Mouse (Mus musculus): ENCODE data around the gene Sapcd2. TPM values are rescaled to one million over a fixed set of nuclear protein-coding genes. Genes with fewer than 3 reads are reported as not detected.

The Sapcd2 gene
- polyA plus RNA-seq, 1 experiment from 2014 or later = 74.6 TPM

DNA sequence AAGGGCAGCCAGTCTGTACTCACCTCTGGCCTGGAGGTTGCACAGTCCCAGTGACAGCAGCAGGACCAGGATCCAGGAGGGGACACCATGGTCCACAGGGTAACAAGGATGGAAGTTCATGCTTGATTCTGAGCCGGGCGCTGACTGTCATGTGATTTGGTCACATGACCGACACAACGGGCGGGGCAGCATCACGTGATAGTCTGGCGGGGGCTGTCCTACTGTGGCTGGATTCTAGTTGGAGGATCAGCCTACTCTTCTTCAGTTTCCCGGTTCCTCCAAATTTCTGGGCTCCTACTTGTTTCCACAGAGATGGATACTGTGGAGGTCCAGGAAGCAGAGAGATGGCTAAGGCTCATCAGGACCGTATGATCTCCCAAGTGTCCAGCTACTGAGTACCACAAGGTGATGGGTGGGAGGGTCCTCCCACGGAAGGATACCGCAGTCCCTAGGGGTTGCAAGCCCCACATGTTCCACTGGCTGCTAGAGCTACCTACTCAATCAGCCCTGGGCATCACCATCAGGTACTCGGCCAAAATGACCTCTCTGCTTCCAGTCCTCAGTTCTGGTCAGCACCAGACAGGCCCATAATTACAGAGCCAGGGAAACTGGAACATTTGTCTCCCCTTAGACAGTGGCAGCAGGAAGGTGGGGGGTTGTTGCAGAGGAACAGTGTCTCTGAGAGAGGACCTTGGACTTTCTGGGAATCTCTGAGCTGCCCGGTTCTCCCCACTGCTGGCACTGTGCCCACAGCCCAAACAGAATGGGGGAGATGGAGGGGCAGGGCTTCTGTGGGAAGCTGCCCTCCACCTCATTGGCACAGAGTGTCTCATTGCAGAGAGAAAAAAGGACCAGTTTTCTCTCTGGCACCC lies 15.7 kb upstream of the Sapcd2 start, which contains the start of gene Dpp7:
Gene Dpp7, minus strand, starts transcription at position 152 of the 872 bp plus-strand sequence.
- peak; percentile 91 for DNase-seq (ENCODE audit: low spot score)
- WGBS = 7% methylated on average over 13 of the region's 13 CpGs
- peak within 1 kb of the TSS; percentile 70 for H3K4me3 ChIP-seq

DNA sequence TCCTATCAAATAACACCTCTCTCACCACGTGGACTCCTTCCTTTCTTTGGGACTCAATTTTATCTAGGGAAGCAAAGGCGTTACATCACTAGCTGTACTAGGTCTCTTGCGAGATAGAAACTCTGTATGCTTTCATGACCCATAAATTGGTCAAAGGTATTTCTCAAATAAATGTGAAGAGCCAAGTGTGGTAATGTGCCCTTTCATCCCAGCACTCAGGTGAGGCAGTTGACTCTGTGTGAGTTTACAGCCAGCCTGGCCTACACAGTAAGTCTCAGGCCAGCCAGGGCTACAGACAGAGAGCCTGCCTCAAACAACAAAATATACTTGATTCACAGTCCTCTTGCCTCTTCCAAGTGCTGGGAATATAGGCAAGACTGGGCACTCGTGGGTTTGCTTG lies 12.3 kb upstream of the Sapcd2 start:
- H3K4me1 ChIP-seq = peaks cover 24% of the 10 kb centered on the region
- no peaks in the 10 kb centered on the region for H3K9me3 ChIP-seq
- 79% methylated on average over 4 of the region's 4 CpGs for WGBS
- no peak overlapping the region for H3K4me3 ChIP-seq
- no peak for DNase-seq (ENCODE audit: low spot score)
- no peak overlapping the region for H3K27ac ChIP-seq (replicated peaks)
- H3K36me3 ChIP-seq (replicated peaks) = no peaks in the 10 kb centered on the region
- peaks cover 30% of the 10 kb centered on the region for H3K27me3 ChIP-seq (replicated peaks; ENCODE audit: low read depth, poor library complexity, severe bottlenecking)

More for the DNA sequence above, 15.7 kb upstream of the Sapcd2 start, which contains the start of gene Dpp7:
- H3K36me3 ChIP-seq (replicated peaks) = peaks cover 29% of the 10 kb centered on the region
- peak within 1 kb of the TSS; percentile 81 for H3K27ac ChIP-seq (replicated peaks)
- peaks cover 23% of the 10 kb centered on the region for H3K4me1 ChIP-seq
- H3K9me3 ChIP-seq = no peaks in the 10 kb centered on the region
- no peaks in the 10 kb centered on the region for H3K27me3 ChIP-seq (replicated peaks; ENCODE audit: low read depth, poor library complexity, severe bottlenecking)

DNA sequence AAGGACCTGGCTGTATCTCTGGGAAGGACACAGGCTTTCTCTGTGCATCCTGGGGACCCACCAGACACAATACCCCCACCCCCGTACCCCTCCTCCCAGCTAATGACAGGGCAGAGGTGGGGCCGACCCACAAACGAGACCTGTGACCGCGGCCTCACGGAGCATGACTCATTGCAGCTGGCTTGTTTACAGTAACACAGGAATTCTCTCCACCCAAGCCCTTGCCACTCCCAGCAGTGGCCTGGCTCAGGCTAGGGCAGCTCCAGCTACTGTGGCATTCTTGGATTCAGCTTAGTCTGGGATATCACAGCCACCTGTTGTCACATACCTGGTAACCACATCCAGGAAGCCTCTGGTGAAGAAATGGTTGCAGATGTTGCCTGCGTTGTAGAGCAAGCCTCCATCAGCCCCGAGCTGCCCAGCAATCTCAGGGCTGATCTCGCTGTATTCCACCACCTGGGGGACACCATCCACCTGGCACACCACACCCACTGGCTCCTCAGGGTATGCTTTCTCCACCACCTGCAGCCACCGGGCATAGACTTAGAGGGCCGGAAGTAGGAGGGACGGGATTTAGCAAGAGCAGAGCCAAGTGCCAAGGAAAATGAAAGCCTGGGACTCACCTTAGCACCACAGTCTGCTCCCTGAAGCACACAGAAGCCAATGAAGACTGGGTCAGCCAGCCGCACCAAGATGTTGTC lies 8.5 kb upstream of the Sapcd2 start:
- peaks cover 12% of the 10 kb centered on the region for H3K4me1 ChIP-seq
- 66% methylated on average over 13 of the region's 13 CpGs for WGBS
- DNase-seq (ENCODE audit: low spot score) = no peak
- no peaks in the 10 kb centered on the region for H3K9me3 ChIP-seq
- H3K27ac ChIP-seq (replicated peaks) = no peak overlapping the region
- no peaks in the 10 kb centered on the region for H3K36me3 ChIP-seq (replicated peaks)
- peaks cover 50% of the 10 kb centered on the region for H3K27me3 ChIP-seq (replicated peaks; ENCODE audit: low read depth, poor library complexity, severe bottlenecking)
- H3K4me3 ChIP-seq = no peak overlapping the region

- H3K27me3 ChIP-seq (replicated peaks; ENCODE audit: low read depth, poor library complexity, severe bottlenecking) = peaks cover 54% of the 10 kb centered on the region
- peak overlapping the region; percentile 74; the same call in 1 of the 2 replicates for H3K4me3 ChIP-seq
Measured at GRCm38 (mm10) chr2:25364313-25364712, 7.8 kb upstream of the Sapcd2 start.

GRCm38 (mm10) chr2:25364761-25365090 lies 7.4 kb upstream of the Sapcd2 start:
- peak overlapping the region; percentile 74 for H3K4me3 ChIP-seq
- no peaks in the 10 kb centered on the region for H3K36me3 ChIP-seq (replicated peaks)
- H3K9me3 ChIP-seq = no peaks in the 10 kb centered on the region
- no peak overlapping the region for H3K27ac ChIP-seq (replicated peaks)
- H3K27me3 ChIP-seq (replicated peaks; ENCODE audit: low read depth, poor library complexity, severe bottlenecking) = peaks cover 57% of the 10 kb centered on the region
- 22% methylated on average over 9 of the region's 9 CpGs for WGBS
- H3K4me1 ChIP-seq = peaks cover 12% of the 10 kb centered on the region
- DNase-seq (ENCODE audit: low spot score) = peak; percentile 12

More at GRCm38 (mm10) chr2:25364313-25364712, 7.8 kb upstream of the Sapcd2 start:
- Histone ChIP-seq H3K27ac (replicated peaks) (no peak overlapping the region), H3K36me3 (replicated peaks) (no peaks in the 10 kb centered on the region), H3K9me3 (no peaks in the 10 kb centered on the region), H3K4me1 (peaks cover 12% of the 10 kb centered on the region)
- no peak for DNase-seq (ENCODE audit: low spot score)
- 87% methylated on average over 4 of the region's 4 CpGs for WGBS

- WGBS = under 1% methylated on average over 54 of the region's 54 CpGs
Measured at GRCm38 (mm10) chr2:25365091-25365761, 6.9 kb upstream of the Sapcd2 start, which contains the start of gene Uap1l1. TSS of gene Uap1l1 (minus strand) at chr2:25365682.

GRCm38 (mm10) chr2:25369996-25370395 lies 2.1 kb upstream of the Sapcd2 start:
- peaks cover 34% of the 10 kb centered on the region for H3K27me3 ChIP-seq (replicated peaks; ENCODE audit: low read depth, poor library complexity, severe bottlenecking)
- 90% methylated on average over 3 of the region's 3 CpGs for WGBS

More at GRCm38 (mm10) chr2:25365091-25365761, 6.9 kb upstream of the Sapcd2 start, which contains the start of gene Uap1l1:
- Histone ChIP-seq H3K4me3 (peak within 1 kb of the TSS; percentile 74), H3K36me3 (replicated peaks) (no peaks in the 10 kb centered on the region), H3K27me3 (replicated peaks; ENCODE audit: low read depth, poor library complexity, severe bottlenecking) (peaks cover 61% of the 10 kb centered on the region), H3K4me1 (peaks cover 12% of the 10 kb centered on the region), H3K27ac (replicated peaks) (peak within 1 kb of the TSS; percentile 65), H3K9me3 (no peaks in the 10 kb centered on the region)
- peak; percentile 83 for DNase-seq (ENCODE audit: low spot score)

DNA sequence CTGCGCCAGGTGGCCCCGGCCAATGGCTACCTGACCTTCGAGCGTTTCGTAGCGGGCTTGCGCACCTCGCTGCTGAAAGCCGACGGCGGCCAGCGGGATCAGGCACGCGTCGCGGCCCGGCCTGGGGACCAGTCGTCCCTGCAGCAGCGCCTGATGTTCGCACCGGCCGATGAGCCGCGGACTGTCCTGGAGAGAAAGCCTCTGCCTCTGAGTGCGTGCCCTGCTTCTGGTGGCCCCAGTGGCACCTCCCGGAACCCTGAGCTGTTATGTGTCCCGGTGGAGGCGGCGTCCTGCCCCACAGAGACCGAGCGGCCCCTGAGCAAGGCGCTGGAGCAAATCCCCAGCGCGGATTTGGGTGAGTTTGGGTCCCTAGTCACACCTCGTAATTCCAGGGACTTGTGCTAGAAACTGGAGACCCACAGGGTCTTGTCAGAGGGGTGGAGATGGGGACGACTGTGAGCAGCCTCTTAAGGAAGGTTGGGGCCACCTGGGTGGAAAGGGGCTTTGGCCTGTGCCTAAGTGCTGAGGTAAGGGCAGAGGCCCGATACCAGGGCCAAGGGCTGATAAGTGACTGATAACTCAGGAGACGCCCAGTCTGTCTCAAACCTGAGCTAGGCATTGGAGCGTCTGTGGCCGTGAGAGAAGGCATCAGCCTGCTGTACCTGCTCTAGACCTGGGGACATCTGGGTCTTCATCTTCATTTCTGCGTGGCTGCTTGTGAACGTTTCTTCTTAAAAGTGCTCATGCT lies 697 bp downstream of the Sapcd2 start:
- Histone ChIP-seq H3K27ac (replicated peaks) (peak overlapping the region; percentile 90), H3K36me3 (replicated peaks) (peaks cover 37% of the 10 kb centered on the region), H3K27me3 (replicated peaks; ENCODE audit: low read depth, poor library complexity, severe bottlenecking) (peaks cover 16% of the 10 kb centered on the region; the same call in 1 of the 2 replicates), H3K4me3 (peak overlapping the region; percentile 88), H3K4me1 (peaks cover 35% of the 10 kb centered on the region), H3K9me3 (no peaks in the 10 kb centered on the region)
- WGBS = 3% methylated on average over 42 of the region's 42 CpGs
- DNase-seq (ENCODE audit: low spot score) = peak; percentile 8

More at GRCm38 (mm10) chr2:25369996-25370395, 2.1 kb upstream of the Sapcd2 start:
- Histone ChIP-seq H3K4me3 (no peak overlapping the region), H3K27ac (replicated peaks) (no peak overlapping the region), H3K9me3 (no peaks in the 10 kb centered on the region), H3K36me3 (replicated peaks) (peaks cover 8% of the 10 kb centered on the region), H3K4me1 (peaks cover 42% of the 10 kb centered on the region)
- DNase-seq (ENCODE audit: low spot score) = no peak

- Histone ChIP-seq H3K9me3 (no peaks in the 10 kb centered on the region), H3K27me3 (replicated peaks; ENCODE audit: low read depth, poor library complexity, severe bottlenecking) (peaks cover 16% of the 10 kb centered on the region; the same call in 1 of the 2 replicates), H3K36me3 (replicated peaks) (peaks cover 43% of the 10 kb centered on the region), H3K27ac (replicated peaks) (peak overlapping the region; percentile 90), H3K4me1 (peaks cover 35% of the 10 kb centered on the region), H3K4me3 (peak overlapping the region; percentile 88)
- 46% methylated on average over 2 of the region's 2 CpGs for WGBS
- DNase-seq (ENCODE audit: low spot score) = peak; percentile 15
Measured at GRCm38 (mm10) chr2:25373431-25373830, 1.3 kb downstream of the Sapcd2 start.

DNA sequence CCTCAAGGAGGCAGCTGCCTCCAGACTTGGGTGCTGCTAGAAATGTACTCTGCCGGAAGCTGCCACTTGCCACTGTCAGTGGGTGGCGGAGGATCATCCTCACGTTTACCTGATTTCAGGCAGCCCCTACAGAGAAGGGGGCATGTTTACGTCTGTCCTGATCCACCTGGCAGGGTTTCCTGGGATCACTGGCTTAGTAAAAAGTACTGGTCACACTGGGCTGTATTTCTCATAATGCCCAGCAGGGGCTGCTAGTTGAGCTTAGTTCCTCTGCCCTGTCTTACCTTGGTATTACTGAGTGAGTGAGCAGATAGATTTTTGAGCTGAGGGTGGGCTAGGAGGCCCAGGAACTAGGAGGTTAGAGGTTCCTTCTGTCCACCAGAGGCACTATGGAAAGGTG lies 4.5 kb downstream of the Sapcd2 start:
- Histone ChIP-seq H3K36me3 (replicated peaks) (peaks cover 48% of the 10 kb centered on the region), H3K4me1 (peaks cover 30% of the 10 kb centered on the region), H3K9me3 (no peaks in the 10 kb centered on the region), H3K27ac (replicated peaks) (no peak overlapping the region), H3K4me3 (no peak overlapping the region), H3K27me3 (replicated peaks; ENCODE audit: low read depth, poor library complexity, severe bottlenecking) (no peaks in the 10 kb centered on the region)
- DNase-seq (ENCODE audit: low spot score) = peak; percentile 46
- 69% methylated on average over 4 of the region's 4 CpGs for WGBS

DNA sequence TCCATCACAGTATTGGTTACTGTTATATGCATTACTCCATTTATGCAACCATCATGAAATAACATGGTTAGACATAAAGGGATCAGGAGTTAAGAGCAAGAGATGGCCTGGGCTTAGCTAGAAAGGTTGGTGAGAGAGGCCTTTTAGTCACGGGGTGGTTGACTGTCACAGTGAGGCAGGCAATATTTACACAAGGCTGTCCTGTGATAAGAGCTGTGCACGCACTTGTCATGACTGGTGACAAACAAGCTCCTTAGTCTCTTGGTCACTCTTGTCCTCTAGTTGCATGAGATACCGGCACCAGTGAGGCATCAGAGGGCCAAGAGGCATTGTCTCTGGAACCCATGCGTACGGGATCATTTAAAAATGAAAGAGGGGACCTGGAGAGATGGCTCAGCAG lies 12.4 kb downstream of the Sapcd2 start:
- no peaks in the 10 kb centered on the region for H3K4me1 ChIP-seq
- H3K27ac ChIP-seq (replicated peaks) = no peak overlapping the region
- no peak for DNase-seq (ENCODE audit: low spot score)
- no peaks in the 10 kb centered on the region for H3K36me3 ChIP-seq (replicated peaks)
- 84% methylated on average over 5 of the region's 5 CpGs for WGBS
- no peak overlapping the region for H3K4me3 ChIP-seq
- H3K27me3 ChIP-seq (replicated peaks; ENCODE audit: low read depth, poor library complexity, severe bottlenecking) = no peaks in the 10 kb centered on the region
- no peaks in the 10 kb centered on the region for H3K9me3 ChIP-seq
